Mouse (Mus musculus) heart, adult 9 months (tissue): Measurements from ENCODE around the gene Gja6.

Experiments
- DNase-seq, 2 experiments: peaks; one replicate each; pipeline ENCODE4 v3.0.0; 2022; ENCODE audit warnings: low spot score in 2 of 2

The Gja6 gene

DNA sequence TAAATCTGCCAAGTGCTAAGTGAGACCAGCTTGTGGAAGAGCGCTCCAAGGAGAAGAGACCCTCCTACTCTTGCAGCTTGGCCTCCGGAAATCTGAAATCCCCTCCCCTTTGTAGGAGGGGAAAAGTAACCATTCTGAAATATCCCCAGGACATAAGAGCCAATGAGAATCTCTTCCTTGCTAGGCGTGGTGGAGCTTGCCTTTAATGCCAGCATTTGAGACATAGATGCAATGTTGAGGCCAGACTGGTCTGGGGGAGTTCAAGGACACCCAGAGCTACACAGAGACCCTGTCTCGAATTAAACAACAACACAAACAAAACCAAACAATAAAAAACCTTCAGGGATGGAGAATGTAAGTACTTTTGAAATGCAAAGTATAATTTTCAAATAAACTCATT lies at the start of gene Gja6:
Gene Gja6, minus strand, starts transcription at position 101 of the 400 bp plus-strand sequence.
- DNase-seq, result no peak

- DNase-seq, result no peak
These were observed 42.7 kb upstream of the Gja6 start for GRCm38 (mm10) chrX:160949583-160949982.

GRCm38 (mm10) chrX:160944722-160945121 lies 37.9 kb upstream of the Gja6 start:
- no peak for DNase-seq

DNA sequence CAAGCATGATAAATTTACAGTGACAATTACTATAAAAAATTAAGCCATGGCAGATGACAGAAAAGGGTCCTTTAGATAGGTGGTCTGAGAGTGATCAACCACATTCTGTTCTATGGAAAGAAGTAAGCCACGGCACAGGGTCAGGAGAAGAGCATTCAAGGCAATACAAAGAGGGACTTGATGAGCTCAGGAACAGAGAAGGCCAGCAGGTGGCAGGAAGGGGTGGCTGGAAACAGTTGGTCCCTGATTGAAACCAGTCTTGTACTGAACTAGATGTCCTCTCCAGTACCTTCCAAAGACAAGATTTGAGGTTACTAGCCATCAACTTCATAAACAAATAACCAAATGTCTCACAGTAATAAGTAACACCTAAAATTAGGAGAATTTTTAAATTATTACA lies 28.7 kb upstream of the Gja6 start:
- peak in 1 of 2 experiments; percentile 14 for DNase-seq

- DNase-seq, result no peak
These were observed 23.8 kb upstream of the Gja6 start for GRCm38 (mm10) chrX:160930656-160931055.

- DNase-seq, result no peak
These were observed 22.0 kb upstream of the Gja6 start for GRCm38 (mm10) chrX:160928870-160929269.

DNA sequence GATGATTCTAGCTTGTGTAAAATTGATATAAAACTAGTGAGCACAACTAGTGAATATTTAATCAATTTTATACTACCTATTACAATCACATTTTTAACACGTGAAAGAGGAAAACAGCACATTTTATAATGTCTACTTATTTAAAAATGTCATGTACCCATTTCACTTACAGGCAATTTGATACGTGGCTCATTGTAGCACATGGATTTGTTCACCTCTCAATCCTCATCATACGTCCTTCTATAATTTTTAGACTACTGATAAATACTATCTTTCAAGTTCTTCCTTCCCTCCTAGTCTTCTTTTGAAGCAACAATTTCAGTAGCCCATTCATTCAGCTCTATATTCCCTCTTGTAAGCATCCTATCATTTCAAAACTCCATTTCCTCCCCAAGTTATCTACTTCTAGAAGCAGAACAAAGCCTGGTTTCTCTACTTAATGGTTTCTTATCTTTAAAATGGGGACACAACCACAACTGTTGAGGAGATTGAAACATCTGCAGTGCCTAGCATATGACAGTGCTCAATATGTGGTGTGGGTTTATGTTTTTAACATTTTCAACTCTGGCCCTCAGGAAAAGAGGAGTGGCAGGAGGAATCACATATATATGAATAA lies 12.3 kb upstream of the Gja6 start:
- no peak for DNase-seq

DNA sequence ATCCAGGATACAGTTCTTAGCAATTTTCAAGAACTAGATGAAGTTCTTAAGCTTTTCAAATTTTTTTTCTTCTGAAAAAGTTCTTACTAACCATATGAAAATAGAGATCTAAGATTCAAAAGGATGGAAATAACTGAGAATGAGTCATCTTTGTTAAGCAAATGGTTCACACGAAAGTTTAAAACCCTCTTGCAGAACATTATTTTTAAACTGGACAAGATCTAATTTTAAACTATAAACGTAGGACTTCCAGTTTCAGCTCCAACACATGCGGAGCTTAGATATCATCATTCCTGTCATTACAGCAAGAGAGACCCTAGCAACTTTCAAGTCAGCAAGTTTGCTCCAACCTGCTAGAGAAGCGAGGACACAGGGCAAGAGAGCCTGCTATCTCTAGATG lies 375 bp downstream of the Gja6 start:
- no peak for DNase-seq

DNA sequence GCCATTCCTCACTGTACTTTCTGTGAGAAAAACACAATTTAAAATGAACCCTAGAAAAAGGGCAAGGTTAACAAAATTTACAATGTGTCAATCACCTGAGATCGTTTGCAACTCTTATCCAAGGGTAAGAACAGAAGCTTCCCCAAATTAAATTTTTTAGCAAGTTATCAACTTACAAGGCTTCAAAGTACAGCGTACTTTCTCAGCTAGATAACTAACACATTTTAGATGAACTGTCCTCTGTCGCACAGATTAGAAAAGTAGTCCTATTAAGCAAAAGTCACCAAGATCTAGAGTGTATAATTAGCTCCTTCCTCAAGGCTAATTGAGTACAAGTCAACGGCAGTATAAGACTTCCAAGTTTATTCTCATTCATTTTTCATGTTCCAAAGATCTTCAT lies 939 bp downstream of the Gja6 start:
- DNase-seq, result no peak

GRCm38 (mm10) chrX:160905041-160905678 lies 1.7 kb downstream of the Gja6 start:
- no peak for DNase-seq

DNA sequence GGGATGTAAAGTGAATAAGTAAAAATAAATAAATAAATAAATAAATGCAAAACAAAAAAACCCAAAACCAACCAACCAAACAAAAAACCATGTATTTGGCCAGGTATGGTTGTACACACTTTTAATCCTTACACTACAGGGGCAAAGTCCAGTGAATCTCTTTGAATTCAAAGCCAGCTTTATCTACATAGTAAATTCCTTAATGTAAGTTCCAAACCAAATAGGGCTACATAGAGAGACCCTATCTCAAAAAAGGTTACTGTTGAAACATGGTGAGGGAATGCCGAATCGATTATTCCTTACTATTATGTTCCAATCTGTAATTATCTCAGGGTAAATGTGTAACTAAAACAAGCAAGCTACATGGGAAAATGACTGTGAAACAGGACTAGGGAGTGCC lies 5.7 kb downstream of the Gja6 start:
- DNase-seq, result no peak

DNA sequence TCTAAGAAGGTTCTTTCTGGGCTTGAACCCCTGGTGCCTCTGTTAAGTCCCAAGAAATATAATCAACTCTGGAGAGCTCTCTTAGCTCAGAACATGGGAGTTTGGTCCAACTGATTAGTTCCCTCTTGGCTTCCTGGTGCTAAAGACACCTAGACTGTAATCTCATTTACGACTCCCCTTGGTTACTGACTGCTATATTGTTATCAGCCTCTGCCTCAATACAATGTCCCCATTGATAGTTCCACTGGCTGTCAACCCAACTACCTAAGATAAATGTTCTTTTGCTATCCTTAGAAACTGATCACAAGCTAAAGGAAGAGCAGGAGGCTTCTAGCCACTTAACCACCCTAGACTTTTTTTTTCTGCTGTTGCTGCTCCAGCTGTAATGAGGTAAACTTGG lies 14.8 kb downstream of the Gja6 start:
- DNase-seq, result no peak

- DNase-seq, result no peak
These were observed 20.6 kb downstream of the Gja6 start for GRCm38 (mm10) chrX:160886301-160886700.

DNA sequence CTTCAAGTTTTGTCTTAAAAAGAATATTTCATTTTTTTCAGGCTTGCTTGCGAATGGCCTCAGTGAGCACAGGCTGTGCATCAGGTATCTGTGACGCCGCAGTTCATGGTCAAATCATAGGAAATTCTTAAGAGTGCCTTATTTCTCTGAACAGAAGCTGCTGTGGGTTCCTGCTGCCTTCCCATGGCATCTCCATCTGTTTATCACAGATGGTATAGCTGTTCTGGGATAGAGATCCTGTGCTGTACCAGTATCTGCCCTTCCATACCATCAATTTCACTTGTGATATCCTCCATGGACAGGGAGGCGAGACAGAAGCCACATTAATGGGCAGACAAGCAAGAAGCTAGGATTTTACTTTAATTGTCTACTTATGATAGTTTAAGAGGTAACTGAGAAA lies 40.3 kb downstream of the Gja6 start:
- no peak for DNase-seq

DNA sequence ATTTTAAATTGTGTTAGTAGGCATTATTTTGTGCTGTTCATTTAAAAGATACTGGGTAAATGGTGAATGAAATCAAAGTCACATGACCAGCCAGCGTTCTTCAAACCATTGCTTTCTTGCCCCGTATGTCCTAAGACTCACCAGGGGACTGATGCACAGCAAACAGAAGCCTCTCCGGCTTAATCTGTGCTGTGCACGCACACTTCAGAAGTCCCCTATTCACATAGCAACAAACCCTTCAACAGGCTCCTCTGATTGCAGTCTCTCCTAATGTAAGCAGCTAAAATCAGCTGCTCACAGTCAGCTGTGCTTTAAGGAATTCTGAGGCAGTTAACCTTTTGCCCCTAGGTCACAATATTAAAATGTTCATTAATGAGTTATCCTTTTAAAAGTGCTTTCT lies 41.8 kb downstream of the Gja6 start:
- no peak for DNase-seq

GRCm38 (mm10) chrX:160863689-160864383 lies 43.0 kb downstream of the Gja6 start:
- DNase-seq, result no peak
